Comparison of ENCODE assay signal across 8 mouse cellular contexts in the genomic region with DNA sequence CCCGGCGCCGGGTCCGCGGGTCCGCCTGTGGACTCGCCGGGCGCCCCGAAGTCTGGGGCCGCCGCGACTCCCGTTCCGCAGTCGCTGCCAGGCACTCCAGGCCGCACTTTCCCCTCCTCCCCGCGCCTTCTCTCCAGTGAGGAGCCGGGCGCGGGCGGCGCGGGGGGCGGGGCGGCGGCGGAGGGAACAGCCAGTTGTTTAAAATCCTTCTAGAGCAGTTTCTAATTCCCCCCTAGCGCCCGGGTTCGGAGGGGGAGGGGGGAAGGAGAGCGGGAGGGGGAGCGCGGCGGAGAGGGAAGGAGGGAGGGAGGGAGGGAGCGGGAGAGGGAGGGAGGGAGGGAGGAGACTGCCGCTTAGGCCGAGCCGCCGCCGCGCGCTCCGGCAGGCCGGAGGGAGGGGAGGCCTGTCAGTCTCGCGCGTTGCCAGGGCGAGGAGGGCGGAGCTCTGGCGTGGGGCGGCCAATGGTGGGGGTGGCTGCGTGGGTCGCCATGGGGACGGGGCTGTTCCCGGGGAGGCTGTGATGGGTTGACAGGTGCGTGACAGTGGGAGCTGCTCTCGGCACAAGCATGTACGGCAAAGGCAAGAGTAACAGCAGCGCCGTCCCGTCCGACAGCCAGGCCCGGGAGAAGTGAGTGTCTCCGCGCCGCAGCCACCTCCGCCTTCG. TPM values are rescaled to one million over a fixed set of nuclear protein-coding genes. Genes with fewer than 3 reads are reported as not detected.
DNase-seq lines count a peak whose midpoint lies in the region; ATAC-seq and TF ChIP-seq lines count a peak whose summit lies in the region.

No protein-coding gene starts in this region.

- no peak for TF ChIP-seq CTCF in gastrocnemius, adult 2 months (IDR thresholded peaks at IDR 0.05)
- TF ChIP-seq CTCF in hindbrain, postnatal 0 days (IDR thresholded peaks at IDR 0.05; ENCODE audit: low read depth): no peak
- TF ChIP-seq CTCF in left cerebral cortex, adult 2 months (IDR thresholded peaks at IDR 0.05): no peak

- WGBS in hindbrain, postnatal 0 days: under 1% methylated on average over 45 of the region's 70 CpGs

- H3K9me3 ChIP-seq in hindbrain, postnatal 0 days (ENCODE audit: low read length): no peaks in the 10 kb centered on the region

- H3K4me3 ChIP-seq in gastrocnemius, adult 2 months: peak overlapping the region; percentile 88
- H3K4me3 ChIP-seq in hindbrain, postnatal 0 days (ENCODE audit: low read length): peak overlapping the region; percentile 88
- peak overlapping the region; percentile 67 for H3K4me3 ChIP-seq in left cerebral cortex, adult 2 months

- peak overlapping the region; percentile 99 for H3K27ac ChIP-seq in gastrocnemius, adult 2 months
- peak overlapping the region; percentile 98 for H3K27ac ChIP-seq in hindbrain, postnatal 0 days
- H3K27ac ChIP-seq in left cerebral cortex, adult 2 months: peak overlapping the region; percentile 96

- DNase-seq in ZHBTc4 (ENCODE audit: low read depth, low spot score): peak; percentile 98
- peak; percentile 99 for DNase-seq in gastrocnemius, adult 2 months
- peak; percentile 98 for DNase-seq in hindbrain, postnatal 0 days (ENCODE audit: low spot score)
- peak; percentile 99 for DNase-seq in left cerebral cortex, adult 2 months (ENCODE audit: extremely low spot score in 1 of 2, low spot score in 2 of 2)
- peak; percentile 98 to 99 for DNase-seq in right cerebral cortex, adult 2 months (ENCODE audit: low spot score in 2 of 2)
- DNase-seq in urinary bladder, postnatal 14 days (ENCODE audit: low spot score): peak; percentile 100

- peak overlapping the region; percentile 78 for H3K9ac ChIP-seq in hindbrain, postnatal 0 days (replicated peaks; ENCODE audit: low read length)

- ATAC-seq in common myeloid progenitor, adult 5-6 weeks (replicated peaks; ENCODE audit: low read depth, poor library complexity, severe bottlenecking): peak; percentile 88
- peak; percentile 99 for ATAC-seq in hindbrain, postnatal 0 days
- peak; percentile 88 for ATAC-seq in megakaryocyte, adult 5-6 weeks (ENCODE audit: poor library complexity, severe bottlenecking)

- H3K27me3 ChIP-seq in hindbrain, postnatal 0 days (ENCODE audit: insufficient read depth, low read length): no peaks in the 10 kb centered on the region

- H3K36me3 ChIP-seq in hindbrain, postnatal 0 days (ENCODE audit: insufficient read depth, low read length): no peaks in the 10 kb centered on the region

- peak overlapping the region; percentile 81 for H3K4me2 ChIP-seq in hindbrain, postnatal 0 days (ENCODE audit: low read depth, low read length)

- H3K4me1 ChIP-seq in hindbrain, postnatal 0 days (ENCODE audit: insufficient read depth, low read length): peaks cover 7% of the 10 kb centered on the region

- intact Hi-C loops in gastrocnemius, adult 2 months (cut with DNase I): loop anchor here (1.0 to 10.0 kb wide), 7 partner anchors 89 to 526 kb away; a partner anchor contains a TSS
- intact Hi-C loops in left cerebral cortex, adult 2 months (cut with DNase I): loop anchor here (1.0 to 10.0 kb wide), 6 partner anchors 73 to 533 kb away; no protein-coding TSS in a partner anchor

RNA-seq across cellular contexts. Expression of a gene that starts 0.7 kb away (rescaled TPM):
- total RNA-seq in common myeloid progenitor, adult 5-6 weeks (2017): 75.2 and 80.6 TPM in 2 replicates
- total RNA-seq in gastrocnemius, adult 2 months (2021): 10 to 100 TPM; 18.6 to 26.4 TPM
- 105 and 123 TPM in 2 replicates for total RNA-seq in hindbrain, postnatal 0 days (2014; rRNA removed)
- 132 and 140 TPM in 2 replicates for polyA plus RNA-seq in hindbrain, postnatal 0 days (2015; fragmentation: Nextera tagmentation; extraction: Ambion mirVana)
- 100 to 1,000 TPM; 137 to 148 TPM for total RNA-seq in left cerebral cortex, adult 2 months (2021)
- total RNA-seq in megakaryocyte, adult 5-6 weeks (2015): 44.8 and 48.9 TPM in 2 replicates
- total RNA-seq in megakaryocyte, adult 5-6 weeks (2017): 30.6 and 34.8 TPM in 2 replicates

Comparison
In these comparisons a context has a peak if more than half of its experiments do, and no peak if none do; other contexts are left out.
1. Peak in every context shown above with its lines: DNase-seq, ATAC-seq, H3K4me3 ChIP-seq and H3K27ac ChIP-seq.